Mouse (Mus musculus): ENCODE measurements around the gene Tmem243.
"Not testable (repeated sequence)": the region's sequence is repeated elsewhere in the genome, so short reads cannot be mapped to it uniquely, and the experiment has no call there.

Tmem243 gene

GRCm38 (mm10) chr5:9169328-9170005 is 69.0 kb downstream of the Tmem243 start:
- not testable (repeated sequence) for DNase-seq (ENCODE audit: low spot score in 2 of 2)

GRCm38 (mm10) chr5:9173295-9173694 is 72.8 kb downstream of the Tmem243 start:
- DNase-seq (ENCODE audit: low spot score in 2 of 2), result no peak

GRCm38 (mm10) chr5:9186467-9186866 is 86.0 kb downstream of the Tmem243 start:
- DNase-seq (ENCODE audit: low spot score in 2 of 2), result no peak
